ENCODE assay signal across 12 mouse cellular contexts in genomic region chr2:37777958-37778720, GRCm38 (mm10). TPM values are rescaled to one million over a fixed set of nuclear protein-coding genes. Genes with fewer than 3 reads are reported as not detected.
DNase-seq lines count a peak whose midpoint lies in the region; ATAC-seq lines count a peak whose summit lies in the region.
"Had no signal": no experiment of that assay in that cellular context is flagged by ENCODE, and none has a peak within 500 bp of the region (broad histone marks: within the 10 kb centered on the region; RNA-seq: fewer than 3 reads in every experiment).

No protein-coding gene starts in this region.

- peak overlapping the region; percentile 96 for H3K27ac ChIP-seq in hindbrain, embryonic 10.5 days
- peak overlapping the region; percentile 56 for H3K27ac ChIP-seq in midbrain, embryonic 15.5 days
- H3K27ac ChIP-seq: embryonic facial prominence, embryonic 13.5 days had no signal

- WGBS in hindbrain, embryonic 10.5 days = 16% methylated on average over 10 of the region's 10 CpGs
- 8% methylated on average over 10 of the region's 10 CpGs for WGBS in midbrain, embryonic 15.5 days

- H3K4me1 ChIP-seq in hindbrain, embryonic 10.5 days (replicated peaks) = peaks cover 81% of the 10 kb centered on the region
- peaks cover 50% of the 10 kb centered on the region for H3K4me1 ChIP-seq in midbrain, embryonic 15.5 days

- H3K4me2 ChIP-seq in midbrain, embryonic 15.5 days = peak overlapping the region; percentile 42; the same call in 1 of the 2 replicates
- H3K4me2 ChIP-seq: embryonic facial prominence, embryonic 13.5 days had no signal

- peaks cover 22% of the 10 kb centered on the region; the same call in 1 of the 2 replicates for H3K27me3 ChIP-seq in hindbrain, embryonic 10.5 days (ENCODE audit: insufficient read depth, poor library complexity, severe bottlenecking)
- no peaks in the 10 kb centered on the region for H3K27me3 ChIP-seq in midbrain, embryonic 15.5 days (replicated peaks)

- peak; percentile 41 for DNase-seq in ZHBTc4 (ENCODE audit: low read depth, low spot score)
- DNase-seq in embryo, embryonic 11 days = peak; percentile 83
- DNase-seq in hindbrain, embryonic 10.5 days (ENCODE audit: low spot score) = peak; percentile 85
- DNase-seq in right cerebral cortex, postnatal 4 days = no peak
- no peak for DNase-seq in kidney, postnatal 10 days
- no peak for DNase-seq in urinary bladder, postnatal 4 days (ENCODE audit: low spot score in 2 of 2)
- DNase-seq: heart, postnatal 14 days; kidney, postnatal 36 days; thymus, adult 18-20 months had no signal

- peak; percentile 78 for ATAC-seq in midbrain, embryonic 15.5 days (replicated peaks)
- ATAC-seq: lung, postnatal 0 days had no signal

- no peak overlapping the region for H3K9ac ChIP-seq in midbrain, embryonic 15.5 days
- H3K9ac ChIP-seq: embryonic facial prominence, embryonic 13.5 days had no signal

- peak overlapping the region; percentile 79 for H3K4me3 ChIP-seq in hindbrain, embryonic 10.5 days
- H3K4me3 ChIP-seq in midbrain, embryonic 15.5 days = 0 out of 2 replicates have a peak overlapping the region, but pooled peaks have one; percentile 2
- H3K4me3 ChIP-seq: embryonic facial prominence, embryonic 13.5 days had no signal

- peaks cover 2% of the 10 kb centered on the region for H3K36me3 ChIP-seq in hindbrain, embryonic 10.5 days
- H3K36me3 ChIP-seq in midbrain, embryonic 15.5 days (replicated peaks) = no peaks in the 10 kb centered on the region
- H3K36me3 ChIP-seq: embryonic facial prominence, embryonic 13.5 days had no signal

- no peaks in the 10 kb centered on the region for H3K9me3 ChIP-seq in hindbrain, embryonic 10.5 days
- H3K9me3 ChIP-seq in midbrain, embryonic 15.5 days = no peaks in the 10 kb centered on the region
- H3K9me3 ChIP-seq: embryonic facial prominence, embryonic 13.5 days had no signal

RNA-seq across cellular contexts. Expression of gene Crb2, which starts 2.1 kb away (rescaled TPM):
- 19.5 and 20.5 TPM in 2 replicates for polyA plus RNA-seq in hindbrain, embryonic 10.5 days (2016; fragmentation: Nextera tagmentation; extraction: Ambion mirVana)
- polyA plus RNA-seq in midbrain, embryonic 15.5 days (2015; fragmentation: Nextera tagmentation; extraction: Ambion mirVana) = 5.6 and 6.4 TPM in 2 replicates

Comparison
In these comparisons a context has a peak if more than half of its experiments do, and no peak if none do; other contexts are left out.
1. DNase-seq: peak in ZHBTc4 (single experiment), embryo, embryonic 11 days (single experiment) and hindbrain, embryonic 10.5 days (single experiment); none in right cerebral cortex, postnatal 4 days (single experiment), kidney, postnatal 10 days (single experiment) and urinary bladder, postnatal 4 days (0 of 2).